ENCODE assay signal across 8 mouse cellular contexts in the genomic region with DNA sequence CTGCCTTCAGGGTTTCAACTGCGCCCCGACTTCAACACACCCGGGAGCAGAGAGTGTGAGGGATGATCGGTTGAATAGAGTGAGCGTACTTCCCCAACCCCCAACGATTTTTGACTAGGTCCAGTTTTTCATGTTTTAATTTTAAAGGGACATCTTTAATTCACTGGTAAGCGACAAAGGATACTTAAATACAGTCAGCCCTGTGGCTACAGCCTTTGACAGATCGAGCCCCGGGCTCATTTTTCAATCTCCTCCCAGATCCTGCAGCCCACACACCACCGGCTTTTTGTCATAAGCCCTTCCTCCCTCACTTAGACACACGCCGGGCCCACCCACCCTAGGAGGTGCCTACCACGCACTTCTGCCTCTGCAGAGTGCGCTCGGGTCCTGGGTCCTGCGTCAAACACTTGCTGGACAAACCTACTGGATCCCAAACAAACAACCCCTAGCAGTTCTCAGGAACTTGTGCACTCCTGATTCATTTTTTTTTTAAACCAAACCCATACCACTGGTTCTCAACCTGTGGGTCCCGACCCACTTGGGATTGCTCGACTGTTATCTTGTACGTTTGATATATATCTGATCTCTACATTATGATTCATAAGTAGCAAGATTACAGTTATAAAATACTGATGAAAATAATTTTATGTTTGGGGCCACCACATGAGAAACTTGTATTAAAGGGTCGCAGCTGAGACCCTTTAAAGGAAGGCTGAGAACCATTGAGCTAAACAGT. TPM values are rescaled to one million over a fixed set of nuclear protein-coding genes. Genes with fewer than 3 reads are reported as not detected.
DNase-seq lines count a peak whose midpoint lies in the region.

No protein-coding gene starts in this region.

- DNase-seq in adrenal gland, postnatal 10 days, result peak; percentile 3
- no peak for DNase-seq in adrenal gland, adult 18-20 months (ENCODE audit: low spot score in 2 of 2)
- DNase-seq in 416B (ENCODE audit: low read depth), result peak; percentile 85
- DNase-seq in embryo, embryonic 11 days, result peak; percentile 73
- peak; percentile 73 for DNase-seq in induced T-regulatory cell, adult 2 months (ENCODE audit: low read depth)
- peak; percentile 50 for DNase-seq in mesoderm, embryonic 11.5 days (ENCODE audit: low read depth, low spot score)
- DNase-seq in testis, postnatal 14 days (ENCODE audit: low spot score), result peak; percentile 10
- no peak for DNase-seq in layer of hippocampus, postnatal 14 days (ENCODE audit: low spot score in 2 of 2)

RNA-seq across cellular contexts. Expression of gene Myb, which starts 0.7 kb away (rescaled TPM):
- total RNA-seq in adrenal gland, postnatal 10 days (2021), result 1 to 10 TPM; 2.3 to 2.4 TPM
- total RNA-seq in adrenal gland, adult 18-20 months (2021), result not detected
- total RNA-seq in layer of hippocampus, postnatal 14 days (2021), result 1 to 10 TPM; 1.2 to 1.3 TPM

Comparison
In these comparisons a context has a peak if more than half of its experiments do, and no peak if none do; other contexts are left out.
1. DNase-seq: peak in adrenal gland, postnatal 10 days (single experiment), 416B (single experiment), embryo, embryonic 11 days (single experiment), induced T-regulatory cell, adult 2 months (single experiment), mesoderm, embryonic 11.5 days (single experiment) and testis, postnatal 14 days (single experiment); none in adrenal gland, adult 18-20 months (0 of 2) and layer of hippocampus, postnatal 14 days (0 of 2).